Mouse (Mus musculus): Measurements from ENCODE around the gene Olfr1420.
"Not testable (repeated sequence)": the region's sequence is repeated elsewhere in the genome, so short reads cannot be mapped to it uniquely, and the experiment has no call there.

Olfr1420 gene

DNA sequence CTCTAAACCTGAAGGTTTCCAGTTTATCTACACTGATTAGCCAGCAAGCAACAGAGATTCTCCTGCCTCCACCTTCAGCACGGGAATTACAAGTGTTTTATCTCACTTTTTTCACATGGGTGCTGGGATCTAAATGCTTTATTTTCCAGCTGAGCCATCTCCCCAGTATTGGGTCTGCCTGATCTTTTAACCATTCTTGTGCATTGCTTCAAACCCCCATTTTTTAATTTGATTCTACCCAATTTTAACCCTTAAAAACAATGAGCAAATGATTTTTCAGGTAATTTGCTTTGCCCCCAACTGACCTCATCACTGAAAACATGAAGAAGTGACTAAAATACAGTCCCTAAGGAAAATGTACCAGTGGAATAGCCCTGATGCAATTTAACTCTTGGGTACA, at the start of gene Olfr1420:
TSS of gene Olfr1420 (plus strand) at position 301 of the 400 bp plus-strand sequence.
- no peak for DNase-seq (ENCODE audit: extremely low spot score)

DNA sequence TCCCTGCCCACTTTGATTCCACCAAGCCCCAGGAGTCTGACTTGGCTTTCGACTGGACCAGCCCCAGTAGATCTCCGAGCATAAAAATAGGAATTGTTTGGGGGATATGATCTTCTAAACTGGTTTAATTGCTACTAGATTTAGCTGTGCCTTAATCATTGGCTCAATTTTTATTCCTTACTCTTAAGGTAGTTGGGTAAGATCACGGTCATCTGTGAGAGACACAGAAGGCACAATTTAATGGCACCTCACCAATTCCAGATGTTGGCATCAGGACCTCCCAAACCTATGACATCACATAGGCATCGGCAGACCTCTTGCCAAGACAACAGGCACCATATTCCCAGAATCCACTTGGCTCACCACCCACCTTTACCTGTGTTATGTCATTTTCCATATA, 47.2 kb upstream of the Olfr1420 start, which contains the start of gene Olfr1417:
TSS of gene Olfr1417 (minus strand) at position 101 of the 400 bp plus-strand sequence.
- no peak for DNase-seq (ENCODE audit: extremely low spot score)

DNA sequence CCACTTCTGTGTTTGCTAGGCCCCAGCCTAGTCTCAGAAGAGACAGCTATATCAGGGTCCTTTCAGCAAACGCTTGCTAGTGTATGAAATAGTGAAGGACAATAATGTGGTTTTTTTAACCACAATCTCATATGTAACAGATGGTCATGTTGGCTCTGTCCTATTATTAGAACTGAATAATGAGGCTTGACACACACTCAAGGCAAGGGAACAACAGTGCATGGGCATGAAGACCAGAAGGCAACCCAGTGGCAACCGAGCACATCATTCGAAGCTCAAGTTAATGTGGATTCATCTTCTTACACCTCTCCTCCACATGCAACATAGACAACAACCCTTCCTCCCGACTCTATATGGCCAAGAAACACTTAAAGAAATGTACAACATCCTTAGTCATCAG, 40.0 kb upstream of the Olfr1420 start:
- DNase-seq (ENCODE audit: extremely low spot score) = no peak

DNA sequence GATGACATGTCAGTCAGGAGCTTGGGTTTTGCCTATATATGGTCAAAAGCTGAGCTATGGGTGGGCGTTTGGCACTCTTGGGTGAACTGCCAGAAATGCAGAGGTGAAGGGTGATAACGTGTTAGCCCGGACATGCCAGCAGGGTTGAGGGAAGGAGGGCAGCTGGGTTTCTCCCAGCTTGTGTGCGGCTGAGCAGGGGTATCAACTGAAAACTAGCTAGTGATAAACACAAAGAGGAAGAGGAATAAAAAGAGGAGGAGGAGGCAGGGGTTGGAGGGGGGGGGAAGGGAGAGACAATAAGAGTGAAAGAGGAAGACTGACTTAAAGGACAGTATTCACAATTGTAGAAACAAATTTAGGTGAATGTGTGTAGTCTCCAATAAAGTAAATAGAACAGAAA, 33.7 kb upstream of the Olfr1420 start:
- no peak for DNase-seq (ENCODE audit: extremely low spot score)

DNA sequence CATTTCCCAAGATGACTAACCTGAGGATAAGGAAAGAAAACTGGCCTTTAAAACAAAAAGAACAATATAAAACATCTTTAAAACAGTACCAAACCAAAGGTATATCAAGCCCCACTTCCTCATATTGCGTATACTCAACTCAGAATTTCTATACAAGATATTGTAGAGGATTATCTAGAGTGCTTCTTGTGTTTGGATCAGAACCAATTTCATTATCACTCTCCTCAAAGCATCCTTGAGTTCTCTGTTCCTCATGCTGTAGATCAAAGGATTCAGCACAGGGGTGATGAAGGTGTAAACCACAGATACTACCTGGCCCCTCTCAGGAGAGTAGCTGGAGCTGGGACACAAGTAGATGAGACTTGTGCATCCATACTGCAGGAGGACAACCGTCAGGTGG, 31.5 kb upstream of the Olfr1420 start:
- no peak for DNase-seq (ENCODE audit: extremely low spot score)

DNA sequence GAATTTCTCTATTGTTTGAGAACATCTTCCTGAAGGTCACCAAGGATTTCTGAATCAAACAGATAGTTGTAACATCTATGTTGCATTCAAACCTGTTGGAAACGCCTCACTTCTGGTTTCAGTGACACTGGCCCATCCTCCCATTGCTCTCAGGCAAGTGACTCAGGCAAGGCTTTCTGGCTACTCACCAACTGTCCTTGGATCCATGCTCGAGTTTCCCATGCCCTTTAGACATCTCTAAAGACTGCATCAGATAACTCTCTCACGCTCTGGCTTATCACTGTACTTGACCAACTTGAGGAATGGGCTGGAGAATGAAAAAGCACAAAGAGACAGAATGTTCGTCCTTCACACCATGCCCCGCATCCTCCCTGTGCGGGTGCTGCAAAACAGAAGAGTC, 29.9 kb upstream of the Olfr1420 start:
- DNase-seq (ENCODE audit: extremely low spot score) = no peak

DNA sequence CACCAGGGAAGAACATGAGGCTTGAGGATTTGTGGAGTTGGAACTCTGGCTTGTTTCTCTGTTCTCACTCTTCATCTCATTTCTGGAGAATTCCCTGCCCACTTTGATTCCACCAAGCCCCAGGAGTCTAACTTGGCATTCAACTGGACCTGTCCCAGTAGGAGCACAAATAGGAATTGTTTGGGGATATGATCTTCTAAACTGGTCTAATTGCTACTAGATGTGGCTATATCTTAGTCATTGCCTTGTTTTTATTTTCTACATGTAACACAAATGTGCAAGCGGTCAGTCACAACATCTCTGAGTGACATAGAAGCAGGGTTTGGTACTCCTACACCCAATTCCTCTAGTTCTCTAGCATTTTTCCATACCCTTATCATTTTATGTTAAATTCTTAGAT, 25.4 kb upstream of the Olfr1420 start, which contains the start of gene Olfr1418:
TSS of gene Olfr1418 (minus strand) at position 101 of the 400 bp plus-strand sequence.
- DNase-seq (ENCODE audit: extremely low spot score) = no peak

DNA sequence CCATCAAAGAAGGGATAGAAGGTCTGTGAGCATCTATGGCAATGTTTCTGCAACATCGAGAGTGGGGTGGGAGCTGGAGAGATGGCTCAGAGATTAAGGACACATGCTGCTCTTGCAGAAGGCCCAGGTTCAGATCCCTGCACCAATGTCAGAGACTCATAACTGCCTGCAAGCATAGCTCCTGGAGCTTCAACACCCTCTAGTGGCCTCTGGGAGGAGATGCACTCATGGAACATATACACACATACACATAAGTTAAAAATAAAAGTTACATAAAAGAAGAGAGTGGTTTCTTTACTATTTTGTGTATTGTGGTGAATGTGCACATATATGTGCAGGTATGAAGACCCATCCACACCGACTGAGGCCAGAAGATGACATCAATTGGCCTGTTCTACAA, 18.5 kb upstream of the Olfr1420 start:
- no peak for DNase-seq (ENCODE audit: extremely low spot score)

DNA sequence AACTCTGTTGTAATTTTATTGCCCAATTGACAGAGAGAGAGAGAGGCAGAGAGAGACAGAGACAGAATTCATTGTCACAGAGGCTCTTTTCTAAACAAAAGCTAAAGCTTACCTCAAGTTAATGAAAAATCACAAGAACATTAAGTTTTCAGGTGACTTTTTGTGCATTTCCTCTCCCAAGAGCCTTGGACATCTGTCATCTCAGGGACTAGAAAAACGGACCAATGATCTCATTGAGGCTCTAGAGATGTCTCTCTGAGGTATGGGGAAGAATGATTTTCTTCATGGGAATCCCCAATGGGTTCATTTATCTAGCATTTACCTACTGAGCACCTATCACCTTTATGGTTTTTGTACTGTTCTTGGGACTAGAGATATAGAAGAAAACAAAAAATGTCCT, 11.4 kb upstream of the Olfr1420 start, which contains the start of gene Olfr1419:
TSS of gene Olfr1419 (minus strand) at position 101 of the 400 bp plus-strand sequence.
- no peak for DNase-seq (ENCODE audit: extremely low spot score)

DNA sequence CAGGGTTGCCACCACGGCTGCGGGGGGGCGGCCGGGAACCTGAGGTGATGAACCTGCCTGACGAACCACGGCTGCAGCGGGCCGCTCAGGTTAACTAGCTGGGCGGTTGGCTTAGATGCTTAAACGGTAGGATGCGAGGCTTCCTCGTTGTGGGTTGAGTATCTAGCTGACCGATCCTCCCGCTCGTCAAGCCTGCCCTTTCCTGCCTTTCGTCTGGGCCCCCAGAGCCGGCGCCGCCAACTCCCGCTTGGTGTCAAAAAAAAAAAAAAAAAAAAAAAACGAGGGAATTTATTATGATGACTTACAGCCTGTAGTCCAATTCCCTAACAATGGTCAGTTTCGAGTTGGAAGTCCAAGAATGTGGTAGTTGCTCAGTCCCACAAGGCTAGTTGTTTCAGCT, 8.0 kb upstream of the Olfr1420 start:
- DNase-seq (ENCODE audit: extremely low spot score) = not testable (repeated sequence)

DNA sequence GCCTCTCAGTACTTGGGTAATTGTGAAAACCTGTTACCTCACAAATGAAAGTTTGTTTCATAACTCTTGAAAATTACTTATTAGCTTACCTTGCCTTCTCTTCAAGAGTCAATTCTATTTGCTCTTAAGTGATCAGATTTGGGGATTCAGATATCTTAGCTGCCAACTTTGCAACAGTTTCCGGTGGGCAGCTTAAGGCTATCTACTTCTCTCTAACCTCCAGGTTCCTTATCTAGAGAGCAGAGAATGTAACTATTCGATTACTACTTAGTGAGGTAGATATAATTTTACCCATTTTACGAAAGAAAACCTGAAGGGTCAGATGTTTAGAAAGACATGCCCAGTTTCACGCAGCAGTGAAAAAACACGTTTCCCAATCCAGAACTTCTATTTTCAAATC, 24.7 kb downstream of the Olfr1420 start:
- no peak for DNase-seq (ENCODE audit: extremely low spot score)

DNA sequence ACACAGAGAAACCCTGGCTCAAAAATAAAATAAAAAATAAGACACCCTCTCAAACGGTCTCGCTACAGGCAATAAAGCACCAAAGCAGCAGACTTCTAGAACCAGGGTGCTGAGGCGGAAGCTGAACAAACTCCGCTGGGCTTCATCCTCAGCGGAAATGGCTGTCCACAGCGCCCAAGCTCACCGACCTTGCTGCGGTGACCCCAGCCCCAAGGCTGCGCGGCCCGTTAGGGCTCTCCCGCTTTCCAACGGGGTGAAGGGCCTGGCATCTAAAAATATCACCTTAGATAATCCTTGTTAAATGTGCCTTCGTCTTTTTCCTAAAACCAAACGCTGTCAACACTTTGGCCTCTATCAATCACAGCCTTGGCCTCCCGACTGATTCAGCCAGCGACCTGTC, 25.2 kb downstream of the Olfr1420 start:
- no peak for DNase-seq (ENCODE audit: extremely low spot score)

DNA sequence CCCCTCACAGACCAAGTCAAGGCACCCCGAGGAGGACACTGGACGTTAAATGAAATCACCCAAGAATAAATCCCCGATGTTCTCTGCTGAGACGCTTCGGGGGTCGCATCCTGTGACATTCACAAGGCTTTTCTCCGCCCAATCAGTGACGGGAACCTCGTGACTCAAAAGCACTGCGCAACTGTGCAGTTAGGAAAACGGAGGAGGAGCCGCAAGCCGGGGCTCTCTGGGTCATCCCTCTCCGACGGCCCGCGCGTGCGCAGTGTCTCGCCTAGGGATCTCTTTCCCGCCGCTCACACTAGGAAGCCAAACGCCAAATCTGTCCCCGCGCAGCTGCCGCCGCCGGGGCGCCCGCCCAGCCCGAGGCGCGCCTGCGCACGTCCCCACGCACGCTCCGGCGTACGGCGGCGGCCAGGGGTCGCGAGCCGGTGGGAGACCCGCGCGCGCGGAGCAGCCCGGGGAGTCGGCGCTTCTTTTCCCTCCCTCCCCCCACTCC, 25.7 kb downstream of the Olfr1420 start, which contains the start of gene Patl1:
TSS of gene Patl1 (plus strand) at position 363 of the 496 bp plus-strand sequence.
- DNase-seq (ENCODE audit: extremely low spot score) = peak; percentile 96

DNA sequence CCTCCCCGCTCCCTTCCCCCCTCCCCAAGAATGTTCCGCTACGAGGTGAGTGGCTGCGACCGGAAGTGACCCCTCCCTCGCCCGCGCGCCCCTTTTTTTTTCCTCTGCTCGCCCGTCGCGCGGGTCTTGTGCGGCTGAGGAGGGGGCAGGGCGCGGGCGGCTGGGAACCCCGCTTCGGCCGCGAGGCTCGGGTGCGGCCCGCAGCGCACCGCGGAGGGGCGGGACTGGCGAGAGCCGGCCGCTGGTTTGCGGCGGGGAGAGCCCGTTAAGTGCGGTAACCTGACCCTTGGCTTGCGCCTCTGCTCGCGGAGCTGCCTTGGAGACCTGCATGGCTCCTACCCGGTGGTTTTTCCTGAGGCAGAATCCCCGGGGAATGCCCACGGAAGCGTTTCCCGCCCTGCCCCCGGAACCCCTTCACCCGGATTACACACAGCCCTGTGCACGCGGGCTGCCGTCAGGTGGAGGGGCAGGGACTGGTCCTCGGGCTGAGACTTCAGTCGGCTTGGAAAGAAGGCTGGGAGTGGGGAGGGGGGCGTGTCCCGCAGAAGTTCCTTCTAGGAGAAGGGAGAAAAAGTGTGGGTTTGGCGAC, 26.3 kb downstream of the Olfr1420 start:
- DNase-seq (ENCODE audit: extremely low spot score) = peak; percentile 77

DNA sequence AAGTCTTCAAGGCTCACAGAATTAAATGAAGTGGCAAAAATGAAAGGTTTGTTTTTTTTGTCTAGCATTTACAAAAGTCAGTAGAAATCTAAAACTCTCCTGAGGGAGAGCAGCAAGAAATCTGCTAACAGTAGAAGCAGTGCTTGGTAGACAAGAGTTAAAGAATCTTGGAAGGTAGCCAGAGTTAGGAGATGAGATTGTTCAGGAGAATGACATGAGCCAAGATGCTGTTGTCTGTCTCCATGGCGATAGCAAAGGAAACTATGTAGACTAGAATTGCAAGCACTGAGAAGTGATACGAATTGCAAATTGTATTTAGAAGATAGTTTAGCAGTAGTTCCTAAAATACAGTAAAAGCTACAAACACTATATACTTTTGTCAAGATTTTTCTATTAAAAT, 29.4 kb downstream of the Olfr1420 start:
- no peak for DNase-seq (ENCODE audit: extremely low spot score)

DNA sequence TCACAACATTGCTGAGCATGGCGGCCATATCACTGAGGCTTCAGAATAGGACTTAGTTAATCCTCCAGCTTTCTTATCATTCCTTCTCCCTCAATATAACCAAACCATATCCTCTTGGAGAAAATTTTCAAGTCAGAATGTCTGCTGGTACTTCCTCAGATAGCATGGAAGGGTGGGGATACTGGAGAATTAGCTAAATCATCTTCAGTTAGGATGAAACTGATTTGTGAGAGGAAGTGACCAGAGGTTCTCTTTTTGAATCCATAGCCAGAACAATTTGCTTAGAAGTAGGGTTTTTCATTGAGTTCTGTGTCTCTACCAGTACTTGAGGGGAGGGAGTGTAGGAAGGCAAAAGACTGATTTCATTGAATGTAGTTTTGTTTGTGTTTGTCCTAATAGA, 35.7 kb downstream of the Olfr1420 start:
- no peak for DNase-seq (ENCODE audit: extremely low spot score)

DNA sequence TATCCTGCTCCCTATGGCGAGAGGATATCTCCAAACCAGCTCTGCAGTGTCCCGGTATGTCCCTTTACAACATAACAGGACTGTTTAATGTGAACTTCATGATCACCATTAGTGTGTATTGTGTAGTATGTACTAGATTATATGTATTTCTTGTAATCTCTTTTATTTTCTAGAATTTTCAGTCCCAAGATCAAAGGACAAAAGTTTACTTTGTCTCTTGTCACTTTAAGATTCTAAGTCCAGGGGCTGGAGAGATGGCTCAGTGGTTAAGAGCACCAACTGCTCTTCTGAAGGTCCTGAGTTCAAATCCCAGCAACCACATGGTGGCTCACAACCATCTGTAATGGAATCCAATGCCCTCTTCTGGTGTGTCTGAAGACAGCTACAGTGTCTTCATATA, 36.1 kb downstream of the Olfr1420 start:
- not testable (repeated sequence) for DNase-seq (ENCODE audit: extremely low spot score)

DNA sequence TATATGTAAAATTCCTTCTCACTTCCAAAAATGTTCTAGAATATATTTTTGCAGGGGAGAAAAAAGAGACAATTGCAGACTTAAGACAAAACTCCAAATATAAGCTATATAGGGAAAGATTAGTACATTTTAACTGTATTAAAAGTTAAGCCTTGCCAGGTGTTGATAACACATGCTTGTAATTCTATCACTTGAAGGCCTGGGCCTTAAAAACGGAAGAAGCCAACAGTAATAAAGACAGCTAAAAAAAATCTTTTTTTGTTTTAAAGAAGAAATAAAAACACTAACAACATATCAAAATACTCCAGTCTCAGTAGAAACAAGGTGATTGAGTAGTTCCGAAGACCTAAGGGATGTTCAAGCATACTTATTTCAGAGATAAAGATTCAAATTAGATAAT, 40.0 kb downstream of the Olfr1420 start:
- DNase-seq (ENCODE audit: extremely low spot score) = no peak

DNA sequence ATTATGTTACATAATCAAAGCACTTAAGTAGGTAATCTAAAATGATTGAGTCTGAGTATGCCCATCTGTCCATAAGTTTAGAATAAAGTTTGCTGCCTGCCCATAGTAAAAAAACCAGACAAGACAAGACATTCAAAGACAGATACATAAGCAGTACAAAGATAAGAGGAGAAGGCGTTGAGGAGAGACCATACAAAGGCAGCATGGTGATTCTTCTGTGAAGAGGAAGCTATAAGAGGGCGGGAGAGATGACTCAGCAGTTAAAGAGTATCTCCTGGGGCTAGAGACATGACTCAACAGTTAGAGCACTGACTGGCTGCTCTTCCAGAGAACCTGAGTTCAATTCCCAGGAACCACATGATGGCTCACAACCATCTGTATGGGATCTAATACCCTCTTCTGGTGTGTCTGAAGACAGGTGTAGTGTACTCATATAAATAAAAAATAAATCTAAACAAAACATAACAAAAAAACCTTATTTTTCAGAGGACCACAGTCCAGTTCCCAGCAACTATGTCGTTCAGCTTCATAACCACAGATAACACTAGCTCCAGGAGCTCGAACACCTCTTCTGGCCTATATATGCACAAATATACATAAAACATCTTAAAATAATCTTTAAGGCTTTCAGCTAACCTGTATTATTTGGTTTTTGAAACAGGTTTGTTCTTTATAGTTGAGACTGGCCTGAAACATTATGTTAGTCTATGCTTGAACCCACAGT, 41.8 kb downstream of the Olfr1420 start:
- DNase-seq (ENCODE audit: extremely low spot score) = no peak

DNA sequence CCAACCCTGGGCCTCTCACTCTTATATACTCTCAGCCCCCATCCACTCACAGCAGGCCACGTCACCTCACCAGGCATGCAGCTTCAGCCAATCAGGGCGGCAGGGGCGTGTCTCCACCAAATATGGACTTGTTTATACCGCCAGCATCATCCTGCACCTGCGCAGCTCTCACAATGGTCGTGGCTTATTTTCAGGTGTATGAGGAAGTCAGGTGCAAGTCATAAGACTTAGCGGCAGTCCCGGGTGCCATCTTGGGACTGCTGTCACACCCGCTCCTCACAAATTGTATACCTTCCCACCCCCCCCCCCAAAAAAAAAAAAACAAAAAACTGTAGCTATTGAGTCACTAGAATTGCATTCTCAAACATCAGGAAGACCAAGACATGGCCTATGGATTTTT, 60.1 kb downstream of the Olfr1420 start:
- not testable (repeated sequence) for DNase-seq (ENCODE audit: extremely low spot score)

All from embryo, embryonic 9.5 days (tissue).